Mouse (Mus musculus) regulatory T cell (primary cell): ENCODE results near the gene Tnrc6b.

Source experiments
- in situ Hi-C: fragments of 300-600 bp; cut with MboI, MseI; formaldehyde crosslinking; loops from one replicate; pipeline ENCODE4 v1.15.1; 2025; ENCODE audit warnings: high pct_unique_total_duplicates

Tnrc6b gene

GRCm38 (mm10) chr15:80701481-80702257, 9.4 kb upstream of the Tnrc6b start:
- in situ Hi-C loops, result no loop called here

- in situ Hi-C loops, result no loop called here
Observed at GRCm38 (mm10) chr15:80702910-80703309, 8.2 kb upstream of the Tnrc6b start.

- in situ Hi-C loops, result no loop called here
Observed at GRCm38 (mm10) chr15:80703495-80703894, 7.6 kb upstream of the Tnrc6b start.

- in situ Hi-C loops, result no loop called here
Observed at GRCm38 (mm10) chr15:80704267-80704666, 6.8 kb upstream of the Tnrc6b start.

GRCm38 (mm10) chr15:80705828-80706549, 5.1 kb upstream of the Tnrc6b start:
- in situ Hi-C loops, result loop anchor here (5.0 kb wide), 1 partner anchor 241 kb away; the partner anchor contains the start of gene Adsl

- in situ Hi-C loops, result loop anchor here (5.0 kb wide), 1 partner anchor 241 kb away; the partner anchor contains the start of gene Adsl
Observed at GRCm38 (mm10) chr15:80706596-80706995, 4.5 kb upstream of the Tnrc6b start.

GRCm38 (mm10) chr15:80707088-80707487, 4.0 kb upstream of the Tnrc6b start:
- in situ Hi-C loops, result loop anchor here (5.0 kb wide), 1 partner anchor 240 kb away; the partner anchor contains the start of gene Adsl

- in situ Hi-C loops, result loop anchor here (5.0 kb wide), 1 partner anchor 238 kb away; the partner anchor contains the start of gene Adsl
Observed at GRCm38 (mm10) chr15:80709593-80709992, 1.5 kb upstream of the Tnrc6b start.

GRCm38 (mm10) chr15:80710257-80710607, 881 bp upstream of the Tnrc6b start:
- in situ Hi-C loops, result loop anchor here (10.0 kb wide), 1 partner anchor 85 kb away; no protein-coding TSS in a partner anchor

GRCm38 (mm10) chr15:80711401-80712151, 463 bp downstream of the Tnrc6b start:
- in situ Hi-C loops, result loop anchor here (10.0 kb wide), 1 partner anchor 83 kb away; no protein-coding TSS in a partner anchor

GRCm38 (mm10) chr15:80714299-80714698, 3.2 kb downstream of the Tnrc6b start:
- in situ Hi-C loops, result loop anchor here (10.0 kb wide), 1 partner anchor 81 kb away; no protein-coding TSS in a partner anchor

GRCm38 (mm10) chr15:80716631-80717135, 5.6 kb downstream of the Tnrc6b start:
- in situ Hi-C loops, result loop anchor here (10.0 kb wide), 1 partner anchor 78 kb away; no protein-coding TSS in a partner anchor

- in situ Hi-C loops, result loop anchor here (10.0 kb wide), 1 partner anchor 77 kb away; no protein-coding TSS in a partner anchor
Observed at GRCm38 (mm10) chr15:80717431-80717830, 6.3 kb downstream of the Tnrc6b start.

GRCm38 (mm10) chr15:80720249-80720648, 9.1 kb downstream of the Tnrc6b start:
- in situ Hi-C loops, result no loop called here

- in situ Hi-C loops, result no loop called here
Observed at GRCm38 (mm10) chr15:80721861-80722260, 10.7 kb downstream of the Tnrc6b start.

GRCm38 (mm10) chr15:80722366-80722765, 11.3 kb downstream of the Tnrc6b start:
- in situ Hi-C loops, result no loop called here

GRCm38 (mm10) chr15:80729477-80729876, 18.4 kb downstream of the Tnrc6b start:
- in situ Hi-C loops, result no loop called here

- in situ Hi-C loops, result loop anchor here (5.0 kb wide), 1 partner anchor 56 kb away; no protein-coding TSS in a partner anchor
Observed at GRCm38 (mm10) chr15:80731043-80731442, 19.9 kb downstream of the Tnrc6b start.

GRCm38 (mm10) chr15:80731511-80731910, 20.4 kb downstream of the Tnrc6b start:
- in situ Hi-C loops, result loop anchor here (5.0 kb wide), 1 partner anchor 56 kb away; no protein-coding TSS in a partner anchor

GRCm38 (mm10) chr15:80732266-80733030, 21.3 kb downstream of the Tnrc6b start:
- in situ Hi-C loops, result loop anchor here (5.0 kb wide), 1 partner anchor 55 kb away; no protein-coding TSS in a partner anchor
